Mouse (Mus musculus) cortical plate, adult 2 months (tissue): Measurements from ENCODE around the gene Gse1.

ENCODE experiments used
- CTCF ChIP-seq: fragments of 200-500 bp; IDR thresholded peaks from 2 replicates; pipeline ENCODE4 v1.5.1; 2011; ENCODE audit warnings: mild to moderate bottlenecking, control low read depth, low read length; ENCODE audit not compliant: insufficient read depth; ENCODE audit errors: extremely low read depth
- POLR2A ChIP-seq: fragments of 200-500 bp; IDR thresholded peaks from 2 replicates; pipeline ENCODE4 v1.6.1; 2011; ENCODE audit warnings: mild to moderate bottlenecking, low read length, control low read depth; ENCODE audit not compliant: insufficient read depth; ENCODE audit errors: extremely low read depth

DNA sequence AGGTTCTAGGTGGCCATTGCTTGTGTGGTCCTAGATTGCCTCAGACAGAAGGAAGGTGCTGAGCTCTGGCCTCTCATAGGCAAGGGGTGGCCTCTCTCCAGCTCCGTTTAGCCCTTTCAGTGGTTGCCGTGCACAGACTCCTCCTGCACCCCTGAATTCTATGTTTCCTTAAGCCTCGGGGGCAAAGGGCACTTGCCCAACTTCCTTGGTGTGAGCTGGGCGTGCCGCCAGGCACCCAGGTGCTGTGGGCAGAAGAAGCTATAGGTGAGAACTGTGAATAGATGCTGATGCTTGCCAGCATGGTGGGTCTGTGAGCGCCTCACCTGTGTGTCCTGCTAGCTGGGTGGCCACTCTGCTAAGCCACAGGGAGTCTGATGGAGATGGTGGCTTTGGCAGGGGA lies 138.6 kb downstream of the Gse1 start:
- TF ChIP-seq CTCF (no peak), POLR2A (no peak)
